Mouse (Mus musculus) MEL (cell line): Measurements from ENCODE around the gene Igf1r. TPM values are rescaled to one million over a fixed set of nuclear protein-coding genes. Genes with fewer than 3 reads are reported as not detected.

Experiments used
- DNase-seq: peaks from one replicate; pipeline ENCODE4 v3.0.0; 2011; ENCODE audit warnings: low read depth, low spot score
- H3K27ac ChIP-seq: 2 replicates; pipeline ENCODE4 v1.5.1; 2012; ENCODE audit warnings: low read depth, mild to moderate bottlenecking, control low read depth, low read length, moderate library complexity; ENCODE audit not compliant: control insufficient read depth
- H3K27me3 ChIP-seq, 2 experiments: fragments of 150-350 bp in 1 of 2; sonication (generic) in 1 of 2; 2 replicates each; pipeline ENCODE4 v1.6.1; 2012; ENCODE audit warnings: low read length in 2 of 2, mild to moderate bottlenecking in 2 of 2, improper control_type of control experiment in 1 of 2, moderate library complexity in 1 of 2; ENCODE audit not compliant: insufficient read depth in 2 of 2, control insufficient read depth in 1 of 2
- H3K36me3 ChIP-seq, 2 experiments: 2 replicates each; pipeline ENCODE4 v1.6.1; 2012 to 2014; ENCODE audit warnings: low read length in 2 of 2, improper control_type of control experiment in 1 of 2, inconsistent platforms in 1 of 2, mild to moderate bottlenecking in 1 of 2; ENCODE audit not compliant: insufficient read depth in 2 of 2, control insufficient read depth in 1 of 2
- H3K4me1 ChIP-seq, 2 experiments: fragments of 150-350 bp in 1 of 2; sonication (generic) in 1 of 2; 2 replicates each; pipeline ENCODE4 v1.6.1; 2012; ENCODE audit warnings: low read length in 2 of 2, improper control_type of control experiment in 1 of 2, mild to moderate bottlenecking in 1 of 2; ENCODE audit not compliant: insufficient read depth in 2 of 2, control insufficient read depth in 1 of 2
- H3K4me3 ChIP-seq, 2 experiments: fragments of 150-350 bp in 1 of 2; sonication (generic) in 1 of 2; 2 replicates each; pipeline ENCODE4 v1.5.1; 2012; ENCODE audit warnings: low read depth in 2 of 2, low read length in 2 of 2, mild to moderate bottlenecking in 2 of 2, moderate library complexity in 2 of 2, control low read depth in 1 of 2, improper control_type of control experiment in 1 of 2; ENCODE audit not compliant: control insufficient read depth in 1 of 2, insufficient read depth in 1 of 2
- H3K79me2 ChIP-seq: 2 replicates; pipeline ENCODE4 v1.6.1; 2012; ENCODE audit warnings: mild to moderate bottlenecking, low read length, moderate library complexity; ENCODE audit not compliant: control insufficient read depth, poor library complexity, insufficient read depth
- H3K9ac ChIP-seq: 2 replicates; pipeline ENCODE4 v1.6.1; 2012; ENCODE audit warnings: low read depth, mild to moderate bottlenecking, control low read depth, low read length, moderate library complexity; ENCODE audit not compliant: control insufficient read depth, poor library complexity, severe bottlenecking
- H3K9me3 ChIP-seq: fragments of 150-350 bp; sonication (generic); replicated peaks from 2 replicates; pipeline ENCODE4 v1.6.1; 2012; ENCODE audit warnings: mild to moderate bottlenecking, low read length, improper control_type of control experiment, moderate library complexity; ENCODE audit not compliant: insufficient read depth
- BHLHE40 ChIP-seq: IDR thresholded peaks from 2 replicates; pipeline ENCODE4 v1.6.1; 2012; ENCODE audit warnings: low read depth, mild to moderate bottlenecking, inconsistent platforms, low read length, improper control_type of control experiment, borderline replicate concordance
- CHD2 ChIP-seq: IDR thresholded peaks from 2 replicates; pipeline ENCODE4 v1.6.1; 2011; ENCODE audit warnings: low read length, improper control_type of control experiment
- ELF1 ChIP-seq: IDR thresholded peaks from 2 replicates; pipeline ENCODE4 v1.6.1; 2014; ENCODE audit warnings: low read depth, mild to moderate bottlenecking, inconsistent platforms, low read length, improper control_type of control experiment, moderate library complexity
- EP300 ChIP-seq, 2 experiments: IDR thresholded peaks; 2 replicates each; pipeline ENCODE4 v1.6.1; 2011; ENCODE audit warnings: improper control_type of control experiment in 2 of 2, low read length in 2 of 2, low read depth in 1 of 2, mild to moderate bottlenecking in 1 of 2
- ETS1 ChIP-seq: IDR thresholded peaks from 2 replicates; pipeline ENCODE4 v1.6.1; 2012; ENCODE audit warnings: low read depth, mild to moderate bottlenecking, inconsistent platforms, low read length, improper control_type of control experiment, moderate library complexity
- GATA1 ChIP-seq: IDR thresholded peaks from 2 replicates; pipeline ENCODE4 v1.6.1; 2011; ENCODE audit warnings: low read depth, low read length, improper control_type of control experiment
- HCFC1 ChIP-seq: IDR thresholded peaks from 2 replicates; pipeline ENCODE4 v1.6.1; 2012; ENCODE audit warnings: low read depth, mild to moderate bottlenecking, inconsistent platforms, low read length, improper control_type of control experiment, moderate library complexity
- JUND ChIP-seq: IDR thresholded peaks from 2 replicates; pipeline ENCODE4 v1.6.1; 2011; ENCODE audit warnings: low read depth, mild to moderate bottlenecking, improper control_type of control experiment, low read length
- MAFK ChIP-seq: IDR thresholded peaks from 2 replicates; pipeline ENCODE4 v1.6.1; 2011; ENCODE audit warnings: low read depth, mild to moderate bottlenecking, low read length, improper control_type of control experiment, borderline replicate concordance
- MAX ChIP-seq: IDR thresholded peaks from 2 replicates; pipeline ENCODE4 v1.6.1; 2011; ENCODE audit warnings: low read length, improper control_type of control experiment
- MEF2A ChIP-seq: IDR thresholded peaks from 2 replicates; pipeline ENCODE4 v1.6.1; 2014; ENCODE audit warnings: low read depth, mild to moderate bottlenecking, inconsistent platforms, low read length, improper control_type of control experiment; ENCODE audit not compliant: poor library complexity, insufficient replicate concordance, severe bottlenecking; ENCODE audit errors: extremely low read depth
- MXI1 ChIP-seq: IDR thresholded peaks from 2 replicates; pipeline ENCODE4 v1.6.1; 2011; ENCODE audit warnings: mild to moderate bottlenecking, low read depth, low read length, improper control_type of control experiment
- MYB ChIP-seq: IDR thresholded peaks from 2 replicates; pipeline ENCODE4 v1.6.1; 2011; ENCODE audit warnings: mild to moderate bottlenecking, low read depth, low read length, improper control_type of control experiment
- MYC ChIP-seq: IDR thresholded peaks from 2 replicates; pipeline ENCODE4 v1.6.1; 2011; ENCODE audit warnings: low read depth, mild to moderate bottlenecking, low read length, improper control_type of control experiment, moderate library complexity
- NELFE ChIP-seq: IDR thresholded peaks from 2 replicates; pipeline ENCODE4 v1.6.1; 2011; ENCODE audit warnings: low read depth, low read length, improper control_type of control experiment
- POLR2A ChIP-seq, 2 experiments: IDR thresholded peaks; 2 replicates each; pipeline ENCODE4 v1.6.1; 2011 to 2012; ENCODE audit warnings: low read length in 2 of 2, mild to moderate bottlenecking in 2 of 2, control low read depth in 1 of 2, improper control_type of control experiment in 1 of 2, low read depth in 1 of 2, moderate library complexity in 1 of 2; ENCODE audit not compliant: control insufficient read depth in 1 of 2, insufficient read depth in 1 of 2, poor library complexity in 1 of 2
- RCOR1 ChIP-seq: IDR thresholded peaks from 2 replicates; pipeline ENCODE4 v1.6.1; 2012; ENCODE audit warnings: low read depth, mild to moderate bottlenecking, inconsistent platforms, low read length, improper control_type of control experiment
- SIN3A ChIP-seq: IDR thresholded peaks from 2 replicates; pipeline ENCODE4 v1.6.1; 2012; ENCODE audit warnings: low read length, improper control_type of control experiment, inconsistent platforms
- SMC3 ChIP-seq: IDR thresholded peaks from 2 replicates; pipeline ENCODE4 v1.6.1; 2011; ENCODE audit warnings: low read depth, low read length, improper control_type of control experiment
- TAL1 ChIP-seq: IDR thresholded peaks from 2 replicates; pipeline ENCODE4 v1.6.1; 2012; ENCODE audit warnings: mild to moderate bottlenecking, inconsistent platforms, low read length, moderate library complexity, mixed read lengths
- TBP ChIP-seq: IDR thresholded peaks from 2 replicates; pipeline ENCODE4 v1.8.0; 2011; ENCODE audit warnings: low read depth, low read length, improper control_type of control experiment
- TCF12 ChIP-seq: IDR thresholded peaks from 2 replicates; pipeline ENCODE4 v1.6.1; 2014; ENCODE audit warnings: low read depth, mild to moderate bottlenecking, inconsistent platforms, low read length, improper control_type of control experiment, moderate library complexity
- UBTF ChIP-seq: IDR thresholded peaks from 2 replicates; pipeline ENCODE4 v1.6.1; 2012; ENCODE audit warnings: low read depth, mild to moderate bottlenecking, inconsistent platforms, low read length, improper control_type of control experiment, moderate library complexity, borderline replicate concordance; ENCODE audit not compliant: insufficient read depth
- USF1 ChIP-seq: IDR thresholded peaks from 2 replicates; pipeline ENCODE4 v1.6.1; 2014; ENCODE audit warnings: low read depth, mild to moderate bottlenecking, inconsistent platforms, low read length, improper control_type of control experiment, moderate library complexity
- USF2 ChIP-seq, 2 experiments: IDR thresholded peaks; 2 replicates each; pipeline ENCODE4 v1.6.1; 2011 to 2012; ENCODE audit warnings: improper control_type of control experiment in 2 of 2, low read length in 2 of 2, borderline replicate concordance in 1 of 2, inconsistent platforms in 1 of 2, low read depth in 1 of 2, mild to moderate bottlenecking in 1 of 2; ENCODE audit not compliant: insufficient read depth in 1 of 2
- ZC3H11A ChIP-seq: IDR thresholded peaks from 2 replicates; pipeline ENCODE4 v1.6.1; 2012; ENCODE audit warnings: low read depth, mild to moderate bottlenecking, inconsistent platforms, low read length, improper control_type of control experiment
- ZKSCAN1 ChIP-seq: IDR thresholded peaks from 2 replicates; pipeline ENCODE4 v1.6.1; 2012; ENCODE audit warnings: low read depth, mild to moderate bottlenecking, inconsistent platforms, low read length, improper control_type of control experiment, moderate library complexity
- ZMIZ1 ChIP-seq: IDR thresholded peaks from 2 replicates; pipeline ENCODE4 v1.6.1; 2012; ENCODE audit warnings: low read depth, mild to moderate bottlenecking, inconsistent platforms, low read length, improper control_type of control experiment, moderate library complexity
- polyA plus RNA-seq, 2 experiments: library from polyadenylated mRNA; stranded (reverse) in 1 of 2; unstranded in 1 of 2; fragments of >175 nt in 1 of 2; fragments of >200 nt in 1 of 2; gene quantifications; 2 replicates each; pipeline versions ENCODE4 v1.2.1 to v1.2.4; 2012; ENCODE audit warnings: low replicate concordance in 2 of 2, low read depth in 1 of 2; ENCODE audit not compliant: insufficient read length in 2 of 2, insufficient read depth in 1 of 2, missing spikeins in 1 of 2
- total RNA-seq: library from RNA; depleted of rRNA; stranded (reverse); fragments of 300-350 nt; gene quantifications from 2 replicates; pipeline ENCODE4 v1.2.3, GENCODE M21; 2012

Igf1r gene
- total and polyA plus RNA-seq, 3 experiments: 11.8 to 11.9 TPM; not detected in 1

GRCm38 (mm10) chr7:68010168-68010567, 57.5 kb downstream of the Igf1r start:
- Histone ChIP-seq H3K9ac (no peak overlapping the region), H3K27me3 (no peaks in the 10 kb centered on the region), H3K79me2 (0 out of 2 replicates have a peak, but pooled peaks cover 2% of the 10 kb centered on the region), H3K27ac (peak overlapping the region; percentile 26), H3K4me1 (peaks cover 28 to 31% of the 10 kb centered on the region in 2 experiments), H3K9me3 (no peaks in the 10 kb centered on the region)
- no peak for DNase-seq
- TF ChIP-seq HCFC1 (no peak), TBP (no peak), GATA1 (no peak), ZKSCAN1 (no peak), MEF2A (no peak), SMC3 (no peak), SIN3A (no peak), UBTF (no peak), MAFK (no peak), BHLHE40 (no peak), JUND (no peak), TCF12 (no peak)
- TF ChIP-seq, all 39 proteins: peak for 0
- Histone ChIP-seq H3K4me3 (no peak overlapping the region), H3K36me3 (peaks cover 6 to 29% of the 10 kb centered on the region in 2 experiments)

- Histone ChIP-seq H3K9me3 (no peaks in the 10 kb centered on the region), H3K4me3 (no peak overlapping the region), H3K36me3 (peaks cover 6 to 29% of the 10 kb centered on the region in 2 experiments), H3K79me2 (0 out of 2 replicates have a peak, but pooled peaks cover 2% of the 10 kb centered on the region), H3K27me3 (no peaks in the 10 kb centered on the region), H3K9ac (no peak overlapping the region)
- DNase-seq: peak; percentile 47
- peak; percentile 82 for TF ChIP-seq TCF12
- TF ChIP-seq ZMIZ1: no peak
- peak; percentile 33; the same call in 1 of the 2 replicates for TF ChIP-seq TAL1
- 0 out of 2 replicates have a peak, but pooled peaks have one; percentile 25 for TF ChIP-seq ELF1
- TF ChIP-seq EP300 (IDR thresholded peaks at IDR 0.05; ENCODE audit: low read depth in 1 of 2, low read length in 2 of 2): peak; percentile 71 to 73; a peak in 3 of 4 replicates
- peak; percentile 90 for TF ChIP-seq GATA1
- TF ChIP-seq UBTF: no peak
- no peak for TF ChIP-seq SMC3
- peak; percentile 73 for TF ChIP-seq MAX
- no peak for TF ChIP-seq CHD2
- TF ChIP-seq USF2 (IDR thresholded peaks at IDR 0.05; ENCODE audit: borderline replicate concordance in 1 of 2, insufficient read depth in 1 of 2, low read depth in 1 of 2, low read length in 2 of 2): no peak
- no peak for TF ChIP-seq MYB
- TF ChIP-seq ZC3H11A: no peak
- TF ChIP-seq USF1: 0 out of 2 replicates have a peak, but pooled peaks have one; percentile 5
- peak; percentile 23; the same call in 1 of the 2 replicates for TF ChIP-seq SIN3A
- TF ChIP-seq RCOR1: peak; percentile 83
- peak; percentile 48 for TF ChIP-seq MXI1
- peak; percentile 61; the same call in 1 of the 2 replicates for TF ChIP-seq MYC
- peak; percentile 77 for TF ChIP-seq ETS1
- TF ChIP-seq POLR2A (IDR thresholded peaks at IDR 0.05; ENCODE audit: control insufficient read depth in 1 of 2, insufficient read depth in 1 of 2, low read depth in 1 of 2, low read length in 2 of 2, poor library complexity in 1 of 2): no peak
- no peak for TF ChIP-seq NELFE
- TF ChIP-seq, all 39 proteins: peak for 12
- Histone ChIP-seq H3K4me1 (peaks cover 28 to 31% of the 10 kb centered on the region in 2 experiments), H3K27ac (peak overlapping the region; percentile 69)
Measured at GRCm38 (mm10) chr7:68010802-68011201, 58.2 kb downstream of the Igf1r start.
